16 mouse cellular contexts compared by ENCODE assay signal in the genomic region with DNA sequence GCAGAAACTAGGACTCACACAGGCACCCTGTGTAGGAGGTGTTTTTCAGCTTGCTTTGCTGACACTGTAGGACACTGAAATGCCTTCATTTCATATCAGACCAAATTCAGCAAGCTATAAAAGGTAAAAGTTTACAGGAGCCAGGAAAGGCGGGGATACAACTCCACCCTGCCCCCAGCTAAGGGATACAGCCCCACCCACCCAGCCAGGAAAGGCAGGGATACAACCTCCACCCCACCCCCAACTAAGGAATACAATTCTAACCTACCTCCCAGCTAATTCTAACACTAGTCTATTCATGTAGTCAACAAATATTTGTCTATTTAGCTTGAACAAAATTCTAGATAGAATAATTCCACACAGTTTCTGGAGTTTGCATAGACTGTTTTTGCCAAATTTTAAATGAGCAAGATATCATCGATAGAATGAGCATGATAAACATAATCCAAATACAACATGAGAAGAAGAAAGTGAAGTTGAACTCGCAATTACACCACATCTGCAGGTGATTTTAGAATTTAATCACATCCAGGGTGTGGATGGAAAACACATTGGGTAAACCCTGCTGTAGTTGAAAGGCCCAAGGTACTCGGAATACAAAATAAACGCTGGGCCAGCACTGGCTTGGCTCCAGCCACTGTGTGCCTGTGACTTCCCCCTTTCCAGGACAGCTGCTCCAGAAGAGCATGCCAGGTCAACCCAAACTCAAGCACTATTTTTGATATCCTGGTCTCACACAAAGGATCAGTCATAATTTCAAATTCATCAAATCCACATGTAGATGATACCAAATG. TPM values are rescaled to one million over a fixed set of nuclear protein-coding genes. Genes with fewer than 3 reads are reported as not detected.
DNase-seq lines count a peak whose midpoint lies in the region; ATAC-seq lines count a peak whose summit lies in the region.
"Had no signal": no experiment of that assay in that cellular context is flagged by ENCODE, and none has a peak within 500 bp of the region (broad histone marks: within the 10 kb centered on the region; RNA-seq: fewer than 3 reads in every experiment).

No protein-coding gene starts in this region.

- no peaks in the 10 kb centered on the region for H3K36me3 ChIP-seq in heart, embryonic 11.5 days (ENCODE audit: control insufficient read depth, insufficient read depth, low read length)
- H3K36me3 ChIP-seq: liver, embryonic 13.5 days had no signal

- no peak overlapping the region for H3K9ac ChIP-seq in heart, embryonic 11.5 days (ENCODE audit: low read depth, low read length)
- H3K9ac ChIP-seq: liver, embryonic 13.5 days had no signal

- no peak for ATAC-seq in heart, embryonic 11.5 days (replicated peaks; ENCODE audit: insufficient number of reproducible peaks, low FRiP score, low TSS enrichment)
- ATAC-seq in inflammation-experienced regulatory T-cells, adult 6 months: no peak
- ATAC-seq: activated CD4-positive, CD25-positive, alpha-beta regulatory T cell, adult 4 months; forebrain, embryonic 16.5 days had no signal

- H3K9me3 ChIP-seq in heart, embryonic 11.5 days (replicated peaks; ENCODE audit: control insufficient read depth, low read length): no peaks in the 10 kb centered on the region
- H3K9me3 ChIP-seq: liver, embryonic 13.5 days had no signal

- no peak overlapping the region for H3K4me2 ChIP-seq in heart, embryonic 11.5 days
- H3K4me2 ChIP-seq: liver, embryonic 13.5 days had no signal

- H3K4me3 ChIP-seq in heart, embryonic 11.5 days (ENCODE audit: low read depth, low read length): no peak overlapping the region
- H3K4me3 ChIP-seq: liver, embryonic 13.5 days had no signal

- WGBS in heart, embryonic 11.5 days (ENCODE audit: insufficient replicate concordance): 74% methylated on average over 5 of the region's 5 CpGs

- no peaks in the 10 kb centered on the region for H3K4me1 ChIP-seq in heart, embryonic 11.5 days (ENCODE audit: control insufficient read depth, insufficient read depth, low read length)
- H3K4me1 ChIP-seq: liver, embryonic 13.5 days had no signal

- H3K27ac ChIP-seq in heart, embryonic 11.5 days (ENCODE audit: low read depth, low read length): no peak overlapping the region
- H3K27ac ChIP-seq: liver, embryonic 13.5 days had no signal

- DNase-seq in heart, adult 11 months: peak; percentile 96
- DNase-seq in adipocyte (ENCODE audit: low spot score): peak; percentile 52
- peak; percentile 19 to 63 for DNase-seq in gastrocnemius, adult 8-10 months (ENCODE audit: low spot score in 2 of 2)
- peak; percentile 44 for DNase-seq in heart, postnatal 4 days
- no peak for DNase-seq in urinary bladder, adult 18-20 months (ENCODE audit: low spot score in 2 of 2)
- no peak for DNase-seq in urinary bladder, postnatal 10 days (ENCODE audit: low spot score)
- DNase-seq: cerebellum, adult 9-11 months; kidney, postnatal 10 days; liver, embryonic 13.5 days had no signal

- H3K27me3 ChIP-seq in heart, embryonic 11.5 days (ENCODE audit: control insufficient read depth, insufficient read depth, low read length): no peaks in the 10 kb centered on the region
- H3K27me3 ChIP-seq: liver, embryonic 13.5 days had no signal

RNA-seq across cellular contexts. Expression of a gene that starts 7.1 kb away (rescaled TPM):
- polyA plus RNA-seq in heart, embryonic 11.5 days (2014; fragmentation: Nextera tagmentation; extraction: Ambion mirVana): 0.80 and 1.1 TPM in 2 replicates
- 1 to 10 TPM; 1.5 to 2.4 (median 2.1) TPM for total RNA-seq in gastrocnemius, adult 8-10 months (2022)
- total RNA-seq in heart, postnatal 4 days (2021): under 1 TPM; 0.43 to 0.81 TPM
- not detected for polyA plus RNA-seq in inflammation-experienced regulatory T-cells, adult 6 months (2017; shearing (Covaris generic))
- total RNA-seq: megakaryocyte progenitor cell, adult 5-6 weeks; MEL; neutrophil, adult 5-6 weeks had no signal
- polyA plus RNA-seq: activated CD4-positive, CD25-positive, alpha-beta regulatory T cell, adult 4 months had no signal

Comparison
In these comparisons a context has a peak if more than half of its experiments do, and no peak if none do; other contexts are left out.
1. DNase-seq: peak in heart, adult 11 months (single experiment), adipocyte (single experiment), gastrocnemius, adult 8-10 months (2 of 2) and heart, postnatal 4 days (single experiment); none in urinary bladder, adult 18-20 months (0 of 2) and urinary bladder, postnatal 10 days (single experiment).